Mouse (Mus musculus) small intestine, adult 2 months (tissue): ENCODE data around the gene Rbbp6. TPM values are rescaled to one million over a fixed set of nuclear protein-coding genes. Genes with fewer than 3 reads are reported as not detected.

Source experiments
- H3K27ac ChIP-seq: fragments of 200-500 bp; 2 replicates; pipeline ENCODE4 v1.5.1; 2012; ENCODE audit warnings: low read depth, low read length, control low read depth, inconsistent platforms; ENCODE audit not compliant: insufficient read depth
- H3K27me3 ChIP-seq: fragments of 200-500 bp; 2 replicates; pipeline ENCODE4 v1.6.1; 2012; ENCODE audit warnings: mild to moderate bottlenecking, moderate library complexity, low read length, inconsistent platforms; ENCODE audit not compliant: control insufficient read depth, insufficient read depth
- H3K36me3 ChIP-seq: fragments of 200-500 bp; 2 replicates; pipeline ENCODE4 v1.6.1; 2012; ENCODE audit warnings: mild to moderate bottlenecking, low read length, control low read depth, inconsistent platforms; ENCODE audit not compliant: control insufficient read depth, insufficient read depth
- H3K4me1 ChIP-seq: fragments of 200-500 bp; 2 replicates; pipeline ENCODE4 v1.6.1; 2012; ENCODE audit warnings: low read length, inconsistent platforms, mixed read lengths; ENCODE audit not compliant: control insufficient read depth, insufficient read depth, insufficient read length
- H3K4me3 ChIP-seq: fragments of 200-500 bp; 2 replicates; pipeline ENCODE4 v1.5.1; 2012; ENCODE audit warnings: low read depth, mild to moderate bottlenecking, control low read depth, inconsistent platforms, low read length, moderate library complexity
- CTCF ChIP-seq: fragments of 200-500 bp; IDR thresholded peaks from 2 replicates; pipeline ENCODE4 v1.5.1; 2012; ENCODE audit warnings: low read depth, mild to moderate bottlenecking, control low read depth, inconsistent platforms, low read length, moderate library complexity, mixed read lengths; ENCODE audit not compliant: insufficient replicate concordance, insufficient read length; ENCODE audit errors: extremely low read depth
- POLR2A ChIP-seq: fragments of 200-500 bp; IDR thresholded peaks from 2 replicates; pipeline ENCODE4 v1.6.1; 2012; ENCODE audit warnings: low read depth, mild to moderate bottlenecking, control low read depth, inconsistent platforms, low read length, moderate library complexity
- WGBS: fragments of 180-500 bp; shearing (Covaris S2); methylation state at CpG from one replicate; pipeline ENCODE4 v1.1.7; 2018; 5-methylcytosine and 5-hydroxymethylcytosine counted together
- polyA plus RNA-seq: library from polyadenylated mRNA; depleted of rRNA; stranded (reverse); fragments of >200 nt; gene quantifications from 2 replicates; pipeline ENCODE4 v1.2.3, GENCODE M21; 2012

Gene Rbbp6
- polyA plus RNA-seq, 1 experiment: 4.6 TPM

GRCm38 (mm10) chr7:122970864-122971420, 5.5 kb downstream of the Rbbp6 start:
- H3K4me1 ChIP-seq: no peaks in the 10 kb centered on the region
- under 1% methylated on average over 14 of the region's 14 CpGs for WGBS
- H3K27me3 ChIP-seq: no peaks in the 10 kb centered on the region
- peak overlapping the region; percentile 90; the same call in 1 of the 2 replicates for H3K27ac ChIP-seq
- peaks cover 5% of the 10 kb centered on the region; the same call in 1 of the 2 replicates for H3K36me3 ChIP-seq
- TF ChIP-seq CTCF: no peak
- TF ChIP-seq POLR2A: no peak
- H3K4me3 ChIP-seq: peak overlapping the region; percentile 100

DNA sequence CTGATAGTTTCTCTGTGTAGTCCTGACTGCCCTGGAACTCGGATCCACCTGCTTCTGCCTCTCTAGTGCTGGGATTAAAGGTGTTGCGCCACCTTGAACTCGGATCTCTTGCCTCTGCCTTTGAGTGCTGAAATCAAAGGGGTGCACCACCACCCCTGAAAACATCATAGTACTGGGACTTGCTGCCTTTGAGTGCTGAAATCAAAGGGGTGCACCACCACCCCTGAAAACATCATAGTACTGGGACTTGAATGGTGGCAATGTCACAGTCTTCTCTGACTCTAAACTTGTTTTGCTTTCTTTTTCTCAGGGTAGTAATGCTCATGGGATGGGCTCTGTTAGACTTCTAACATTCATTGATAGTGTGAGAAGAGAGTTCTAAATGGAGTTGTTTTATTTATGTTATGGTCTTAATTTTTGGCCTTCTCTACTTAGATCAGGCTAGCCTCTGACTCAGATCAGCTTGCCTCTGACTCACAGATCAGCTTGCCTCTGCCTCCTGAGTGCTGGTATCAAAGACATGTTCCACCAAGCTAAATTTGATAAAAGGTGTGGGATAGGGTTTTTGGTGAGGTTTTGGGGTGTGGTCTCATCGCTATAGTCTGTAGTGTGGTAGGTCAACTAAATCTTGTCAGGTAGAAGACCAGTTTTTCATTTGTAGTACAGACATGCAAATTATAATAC, 6.7 kb downstream of the Rbbp6 start:
- peaks cover 9% of the 10 kb centered on the region for H3K36me3 ChIP-seq
- 58% methylated on average over 4 of the region's 4 CpGs for WGBS
- TF ChIP-seq CTCF: no peak
- no peak for TF ChIP-seq POLR2A
- H3K27ac ChIP-seq: no peak overlapping the region
- no peaks in the 10 kb centered on the region for H3K4me1 ChIP-seq
- H3K27me3 ChIP-seq: no peaks in the 10 kb centered on the region
- H3K4me3 ChIP-seq: peak overlapping the region; percentile 39

GRCm38 (mm10) chr7:122979514-122979913, 14.0 kb downstream of the Rbbp6 start:
- 66% methylated on average over 1 of the region's 1 CpGs for WGBS
- Histone ChIP-seq H3K36me3 (peaks cover 32% of the 10 kb centered on the region), H3K27ac (no peak overlapping the region), H3K27me3 (no peaks in the 10 kb centered on the region), H3K4me3 (no peak overlapping the region), H3K4me1 (no peaks in the 10 kb centered on the region)
- no peak for TF ChIP-seq POLR2A
- TF ChIP-seq CTCF: no peak

DNA sequence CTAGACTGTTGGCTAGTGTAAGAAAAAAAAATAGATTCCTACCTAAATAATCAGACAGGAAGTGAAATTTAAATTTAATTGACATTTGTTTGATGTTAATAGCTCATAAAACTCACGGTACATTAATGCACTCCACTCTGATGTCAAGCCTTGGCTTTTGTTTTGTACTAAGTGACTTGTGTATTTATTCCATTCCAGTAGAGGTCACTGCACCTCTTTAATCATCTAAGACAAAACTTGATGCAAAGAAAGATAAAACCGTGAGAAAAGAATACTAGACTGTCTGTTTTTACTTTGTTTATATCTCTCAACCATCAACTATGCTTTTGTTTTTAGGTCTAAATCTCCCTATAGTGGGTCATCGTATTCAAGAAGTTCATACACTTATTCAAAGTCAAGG, 32.7 kb downstream of the Rbbp6 start:
- WGBS: 68% methylated on average over 3 of the region's 3 CpGs
- peaks cover 69% of the 10 kb centered on the region for H3K36me3 ChIP-seq
- H3K27me3 ChIP-seq: no peaks in the 10 kb centered on the region
- H3K27ac ChIP-seq: no peak overlapping the region
- TF ChIP-seq CTCF (no peak), POLR2A (no peak)
- H3K4me3 ChIP-seq: no peak overlapping the region
- no peaks in the 10 kb centered on the region for H3K4me1 ChIP-seq

GRCm38 (mm10) chr7:122999871-123000396, 34.4 kb downstream of the Rbbp6 start:
- TF ChIP-seq CTCF (no peak), POLR2A (no peak)
- H3K4me3 ChIP-seq: no peak overlapping the region
- no peaks in the 10 kb centered on the region for H3K27me3 ChIP-seq
- H3K36me3 ChIP-seq: peaks cover 62% of the 10 kb centered on the region
- no peak overlapping the region for H3K27ac ChIP-seq
- 83% methylated on average over 11 of the region's 11 CpGs for WGBS
- no peaks in the 10 kb centered on the region for H3K4me1 ChIP-seq

- Histone ChIP-seq H3K27me3 (no peaks in the 10 kb centered on the region), H3K4me3 (no peak overlapping the region), H3K27ac (no peak overlapping the region), H3K36me3 (peaks cover 55% of the 10 kb centered on the region), H3K4me1 (no peaks in the 10 kb centered on the region)
- TF ChIP-seq CTCF: no peak
- no peak for TF ChIP-seq POLR2A
- 90% methylated on average over 16 of the region's 16 CpGs for WGBS
Observed at GRCm38 (mm10) chr7:123000796-123001195, 35.3 kb downstream of the Rbbp6 start.

DNA sequence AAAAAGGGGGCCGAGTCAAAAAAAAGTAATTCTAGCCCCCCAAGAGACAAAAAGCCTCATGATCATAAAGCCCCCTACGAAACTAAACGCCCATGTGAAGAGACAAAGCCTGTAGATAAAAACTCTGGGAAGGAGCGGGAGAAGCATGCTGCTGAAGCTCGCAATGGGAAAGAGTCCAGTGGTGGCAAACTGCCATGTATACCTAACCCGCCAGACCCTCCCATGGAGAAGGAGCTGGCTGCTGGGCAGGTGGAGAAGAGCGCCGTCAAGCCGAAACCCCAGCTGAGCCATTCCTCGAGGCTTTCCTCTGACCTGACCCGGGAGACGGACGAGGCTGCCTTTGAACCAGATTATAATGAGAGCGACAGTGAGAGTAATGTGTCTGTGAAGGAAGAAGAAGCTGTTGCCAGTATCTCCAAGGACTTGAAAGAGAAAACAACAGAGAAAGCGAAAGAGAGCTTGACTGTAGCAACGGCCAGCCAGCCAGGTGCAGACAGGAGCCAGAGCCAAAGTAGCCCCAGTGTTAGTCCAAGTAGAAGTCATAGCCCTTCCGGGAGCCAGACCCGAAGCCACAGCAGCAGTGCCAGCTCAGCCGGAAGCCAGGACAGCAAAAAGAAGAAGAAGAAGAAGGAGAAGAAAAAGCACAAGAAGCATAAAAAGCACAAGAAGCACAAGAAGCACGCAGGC, 36.0 kb downstream of the Rbbp6 start:
- Histone ChIP-seq H3K27ac (no peak overlapping the region), H3K36me3 (peaks cover 51% of the 10 kb centered on the region), H3K4me1 (no peaks in the 10 kb centered on the region), H3K4me3 (no peak overlapping the region), H3K27me3 (no peaks in the 10 kb centered on the region)
- TF ChIP-seq POLR2A (no peak), CTCF (no peak)
- WGBS: 84% methylated on average over 20 of the region's 20 CpGs
